Mouse (Mus musculus) MEL (cell line): ENCODE results near the gene Loxl3.

ENCODE experiments used
- CHD2 ChIP-seq: IDR thresholded peaks from 2 replicates; pipeline ENCODE4 v1.6.1; 2011; ENCODE audit warnings: low read length, improper control_type of control experiment
- CTCF ChIP-seq, 3 experiments: IDR thresholded peaks in 2 of 3; conservative IDR thresholded peaks in 1 of 3; 2 replicates each; pipeline ENCODE4 v1.5.1; 2011 to 2012; ENCODE audit warnings: low read length in 3 of 3, low read depth in 2 of 3, mild to moderate bottlenecking in 2 of 3, improper control_type of control experiment in 1 of 3, inconsistent platforms in 1 of 3, mixed read lengths in 1 of 3, moderate library complexity in 1 of 3; ENCODE audit not compliant: control insufficient read depth in 1 of 3, insufficient read depth in 1 of 3, poor library complexity in 1 of 3, severe bottlenecking in 1 of 3
- MAFK ChIP-seq: IDR thresholded peaks from 2 replicates; pipeline ENCODE4 v1.6.1; 2011; ENCODE audit warnings: low read depth, mild to moderate bottlenecking, low read length, improper control_type of control experiment, borderline replicate concordance
- SIN3A ChIP-seq: IDR thresholded peaks from 2 replicates; pipeline ENCODE4 v1.6.1; 2012; ENCODE audit warnings: low read length, improper control_type of control experiment, inconsistent platforms
- TBP ChIP-seq: IDR thresholded peaks from 2 replicates; pipeline ENCODE4 v1.8.0; 2011; ENCODE audit warnings: low read depth, low read length, improper control_type of control experiment
- ZNF384 ChIP-seq: IDR thresholded peaks from 2 replicates; pipeline ENCODE4 v1.6.1; 2012; ENCODE audit warnings: low read depth, mild to moderate bottlenecking, inconsistent platforms, low read length, improper control_type of control experiment

DNA sequence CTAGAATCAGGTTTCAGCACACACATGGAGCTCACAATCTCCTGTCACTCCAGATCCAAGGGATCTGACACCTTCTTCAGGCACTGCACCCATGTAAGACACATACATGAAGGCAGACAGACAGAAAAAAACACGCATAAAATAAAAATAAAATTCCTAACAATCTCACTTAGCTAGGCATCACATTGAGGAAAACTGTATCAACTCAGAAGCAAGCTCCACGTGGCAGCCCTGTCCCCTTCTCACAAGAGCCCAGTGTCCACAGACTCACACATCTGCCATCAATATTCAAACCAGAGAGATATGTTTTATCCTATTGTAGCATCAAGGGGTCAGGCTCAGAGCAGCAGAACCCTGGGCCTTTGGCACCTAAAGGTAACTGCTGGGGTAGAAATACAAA, 29.7 kb upstream of the Loxl3 start:
- TF ChIP-seq TBP, result no peak
- no peak for TF ChIP-seq CHD2
- TF ChIP-seq MAFK, result no peak
- no peak for TF ChIP-seq CTCF (IDR thresholded peaks at IDR 0.05 in 2 of 3, conservative IDR thresholded peaks at IDR 0.05 in 1 of 3; ENCODE audit: control insufficient read depth in 1 of 3, insufficient read depth in 1 of 3, low read depth in 2 of 3, low read length in 3 of 3, poor library complexity in 1 of 3, severe bottlenecking in 1 of 3)
- no peak for TF ChIP-seq SIN3A
- TF ChIP-seq ZNF384, result no peak
